Mouse (Mus musculus): ENCODE results near the gene Tcn2. TPM values are rescaled to one million over a fixed set of nuclear protein-coding genes. Genes with fewer than 3 reads are reported as not detected.

Tcn2 gene
- polyA plus RNA-seq, 1 experiment from 2014 or later = 233 TPM

DNA sequence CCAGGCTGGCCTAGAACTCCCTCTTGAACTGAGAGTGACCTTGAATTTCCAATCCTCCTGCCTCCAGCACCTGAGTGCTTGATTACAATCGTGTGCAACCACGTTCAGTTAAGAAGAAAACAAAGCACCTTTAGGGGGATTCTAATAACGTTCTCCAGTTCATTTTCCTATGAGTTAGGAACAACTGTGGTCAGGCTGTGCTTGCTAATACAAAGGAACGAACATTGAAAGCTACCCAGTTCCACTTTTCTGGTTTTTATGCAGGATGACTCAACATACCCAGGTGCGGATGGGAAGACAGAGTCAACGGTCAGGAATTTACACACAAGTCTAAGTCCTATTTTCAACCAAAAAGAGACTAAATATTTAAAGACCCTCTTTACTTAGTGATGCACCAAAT, 38.0 kb downstream of the Tcn2 start:
- WGBS = 80% methylated on average over 6 of the region's 6 CpGs

DNA sequence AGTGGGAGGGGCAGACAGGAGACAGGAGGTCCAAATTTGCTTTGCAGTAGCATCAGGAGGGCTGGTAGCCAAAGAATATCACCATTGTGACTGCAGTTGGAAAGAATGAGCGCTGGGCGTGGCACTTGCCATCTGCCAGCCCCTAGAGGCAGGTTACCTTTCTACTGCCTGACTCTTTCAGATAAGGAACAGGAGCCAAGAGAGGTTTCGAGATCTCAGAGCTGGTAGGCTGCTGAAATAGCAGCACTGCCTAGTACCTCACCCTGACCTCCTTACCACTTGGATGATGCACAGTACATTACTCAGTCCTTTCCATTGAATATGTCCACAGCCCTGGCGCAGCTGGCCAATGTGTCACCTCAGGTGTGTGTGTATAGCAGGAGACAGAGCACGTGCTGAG, 44.6 kb downstream of the Tcn2 start:
- H3K36me3 ChIP-seq (ENCODE audit: insufficient read depth, low read length) = no peaks in the 10 kb centered on the region
- no peak overlapping the region for H3K4me3 ChIP-seq (replicated peaks; ENCODE audit: low read depth, low read length)
- no peaks in the 10 kb centered on the region for H3K4me1 ChIP-seq (replicated peaks; ENCODE audit: insufficient read depth, low read length)
- no peak overlapping the region for H3K4me2 ChIP-seq (ENCODE audit: low read length)
- ATAC-seq (replicated peaks; ENCODE audit: low FRiP score, low read depth) (no peak), DNase-seq (ENCODE audit: low spot score) (no peak)
- H3K27me3 ChIP-seq (ENCODE audit: insufficient read depth, low read length) = no peaks in the 10 kb centered on the region
- H3K9ac ChIP-seq (ENCODE audit: low read depth, low read length) = no peak overlapping the region
- H3K9me3 ChIP-seq (replicated peaks; ENCODE audit: low read length) = no peaks in the 10 kb centered on the region
- H3K27ac ChIP-seq = no peak overlapping the region
- 88% methylated on average over 5 of the region's 5 CpGs for WGBS
- no peak for TF ChIP-seq CTCF (IDR thresholded peaks at IDR 0.05; ENCODE audit: low read depth)

More for the DNA sequence above, 38.0 kb downstream of the Tcn2 start:
- Histone ChIP-seq H3K9me3 (replicated peaks; ENCODE audit: low read length) (no peaks in the 10 kb centered on the region), H3K9ac (ENCODE audit: low read depth, low read length) (no peak overlapping the region), H3K4me3 (replicated peaks; ENCODE audit: low read depth, low read length) (no peak overlapping the region), H3K4me1 (replicated peaks; ENCODE audit: insufficient read depth, low read length) (no peaks in the 10 kb centered on the region), H3K4me2 (ENCODE audit: low read length) (peak overlapping the region; percentile 83; the same call in 1 of the 2 replicates), H3K27me3 (ENCODE audit: insufficient read depth, low read length) (no peaks in the 10 kb centered on the region), H3K36me3 (ENCODE audit: insufficient read depth, low read length) (0 out of 2 replicates have a peak, but pooled peaks cover 5% of the 10 kb centered on the region), H3K27ac (no peak overlapping the region)
- ATAC-seq (replicated peaks; ENCODE audit: low FRiP score, low read depth) (no peak), DNase-seq (ENCODE audit: low spot score) (no peak)
- no peak for TF ChIP-seq CTCF (IDR thresholded peaks at IDR 0.05; ENCODE audit: low read depth)

DNA sequence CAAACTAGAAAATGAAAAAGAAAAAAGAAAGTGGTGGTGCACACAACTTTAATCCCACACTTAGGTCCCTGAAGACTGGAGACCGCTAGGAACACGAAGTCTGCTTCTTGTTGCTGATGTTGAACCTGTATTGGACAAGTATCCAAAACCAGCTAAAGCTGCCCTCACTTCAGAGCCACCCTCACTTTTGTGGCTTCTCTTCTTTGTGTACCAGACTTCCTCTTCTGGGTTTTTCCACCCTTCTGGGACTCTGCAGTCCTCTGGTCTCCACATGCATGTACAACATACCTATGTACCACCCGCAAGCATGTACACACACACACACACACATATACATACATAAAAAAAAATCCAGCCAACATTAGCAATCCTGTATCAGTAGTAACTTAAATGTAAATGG, 48.2 kb downstream of the Tcn2 start:
- WGBS = 88% methylated on average over 3 of the region's 3 CpGs
- H3K4me1 ChIP-seq (replicated peaks; ENCODE audit: insufficient read depth, low read length) = no peaks in the 10 kb centered on the region
- TF ChIP-seq CTCF (IDR thresholded peaks at IDR 0.05; ENCODE audit: low read depth) = no peak
- no peaks in the 10 kb centered on the region for H3K27me3 ChIP-seq (ENCODE audit: insufficient read depth, low read length)
- H3K9ac ChIP-seq (ENCODE audit: low read depth, low read length) = no peak overlapping the region
- no peaks in the 10 kb centered on the region for H3K36me3 ChIP-seq (ENCODE audit: insufficient read depth, low read length)
- ATAC-seq (replicated peaks; ENCODE audit: low FRiP score, low read depth) (no peak), DNase-seq (ENCODE audit: low spot score) (no peak)
- no peaks in the 10 kb centered on the region for H3K9me3 ChIP-seq (replicated peaks; ENCODE audit: low read length)
- H3K27ac ChIP-seq = no peak overlapping the region
- H3K4me3 ChIP-seq (replicated peaks; ENCODE audit: low read depth, low read length) = no peak overlapping the region
- H3K4me2 ChIP-seq (ENCODE audit: low read length) = no peak overlapping the region

DNA sequence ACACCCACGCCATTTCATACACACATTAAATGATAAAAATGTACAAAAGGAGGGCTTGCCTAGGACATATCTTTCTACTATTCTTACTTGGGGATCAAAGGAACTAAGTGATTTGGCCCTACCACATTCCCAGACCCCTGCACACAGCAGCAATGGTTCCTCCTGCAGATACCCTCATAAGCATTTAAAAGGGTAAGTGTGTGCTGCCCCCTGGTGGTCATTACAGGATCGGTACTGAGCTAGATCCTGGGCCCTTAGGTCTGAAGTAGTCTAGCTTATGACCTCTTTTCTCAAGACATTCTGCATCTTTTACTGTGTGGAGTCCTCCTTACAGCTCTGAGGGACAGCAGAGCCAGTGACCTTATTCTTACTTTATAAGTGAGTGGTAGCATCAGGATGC, 52.1 kb downstream of the Tcn2 start:
- H3K4me1 ChIP-seq (replicated peaks; ENCODE audit: insufficient read depth, low read length) = no peaks in the 10 kb centered on the region
- ATAC-seq (replicated peaks; ENCODE audit: low FRiP score, low read depth) = 0 out of 2 replicates have a peak, but pooled peaks have one; percentile 43

DNA sequence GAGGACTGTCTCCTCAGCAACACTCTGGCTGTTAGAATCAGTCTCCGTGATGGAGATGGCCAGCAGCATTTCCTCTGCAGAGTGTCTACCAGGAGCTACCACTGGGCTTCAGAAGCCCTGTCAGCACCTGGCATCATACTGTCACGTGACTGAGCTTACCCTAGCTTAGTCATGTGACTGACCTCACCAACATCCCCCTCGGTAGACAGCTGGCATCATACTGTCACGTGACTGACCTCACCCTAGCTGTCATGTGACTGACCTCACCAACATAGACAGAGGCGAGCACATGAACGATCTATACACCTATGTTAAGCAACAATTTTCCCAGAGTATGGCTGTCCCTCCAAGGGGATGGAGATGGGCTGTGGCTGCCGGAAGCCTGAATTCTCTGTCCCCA, 53.3 kb downstream of the Tcn2 start:
- ATAC-seq (replicated peaks; ENCODE audit: low FRiP score, low read depth) = no peak
- Histone ChIP-seq H3K27ac (no peak overlapping the region), H3K4me1 (replicated peaks; ENCODE audit: insufficient read depth, low read length) (no peaks in the 10 kb centered on the region), H3K4me3 (replicated peaks; ENCODE audit: low read depth, low read length) (no peak overlapping the region), H3K36me3 (ENCODE audit: insufficient read depth, low read length) (no peaks in the 10 kb centered on the region), H3K9me3 (replicated peaks; ENCODE audit: low read length) (no peaks in the 10 kb centered on the region), H3K4me2 (ENCODE audit: low read length) (no peak overlapping the region), H3K27me3 (ENCODE audit: insufficient read depth, low read length) (no peaks in the 10 kb centered on the region), H3K9ac (ENCODE audit: low read depth, low read length) (no peak overlapping the region)
- no peak for DNase-seq (ENCODE audit: low spot score)
- 67% methylated on average over 7 of the region's 7 CpGs for WGBS
- no peak for TF ChIP-seq CTCF (IDR thresholded peaks at IDR 0.05; ENCODE audit: low read depth)

More for the DNA sequence above, 52.1 kb downstream of the Tcn2 start:
- 43% methylated on average over 2 of the region's 2 CpGs for WGBS
- Histone ChIP-seq H3K27me3 (ENCODE audit: insufficient read depth, low read length) (no peaks in the 10 kb centered on the region), H3K9ac (ENCODE audit: low read depth, low read length) (no peak overlapping the region), H3K9me3 (replicated peaks; ENCODE audit: low read length) (no peaks in the 10 kb centered on the region), H3K36me3 (ENCODE audit: insufficient read depth, low read length) (no peaks in the 10 kb centered on the region), H3K4me2 (ENCODE audit: low read length) (no peak overlapping the region), H3K27ac (no peak overlapping the region), H3K4me3 (replicated peaks; ENCODE audit: low read depth, low read length) (no peak overlapping the region)
- DNase-seq (ENCODE audit: low spot score) = peak; percentile 86
- TF ChIP-seq CTCF (IDR thresholded peaks at IDR 0.05; ENCODE audit: low read depth) = peak; percentile 89

DNA sequence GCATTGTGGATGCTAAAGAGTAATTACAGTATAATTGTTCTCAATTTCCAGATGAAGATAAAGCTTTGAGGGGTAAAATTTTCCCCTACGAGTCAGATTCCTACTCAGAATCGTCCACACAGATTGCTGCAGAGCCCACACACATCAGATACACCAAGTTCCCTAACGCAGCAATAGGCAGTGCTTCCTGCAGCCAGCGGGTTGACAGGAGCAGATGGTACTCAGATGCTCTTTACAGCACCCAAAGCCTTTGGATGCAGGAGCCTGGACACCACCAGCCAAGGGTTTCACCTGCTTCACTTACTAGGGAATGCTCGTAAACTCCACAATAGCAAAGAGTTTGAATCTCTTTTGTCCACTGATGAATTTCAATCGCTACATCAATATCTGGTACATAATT, 55.5 kb downstream of the Tcn2 start:
- H3K27ac ChIP-seq = no peak overlapping the region
- H3K4me3 ChIP-seq (replicated peaks; ENCODE audit: low read depth, low read length) = no peak overlapping the region
- no peak overlapping the region for H3K4me2 ChIP-seq (ENCODE audit: low read length)
- no peaks in the 10 kb centered on the region for H3K4me1 ChIP-seq (replicated peaks; ENCODE audit: insufficient read depth, low read length)
- H3K9ac ChIP-seq (ENCODE audit: low read depth, low read length) = no peak overlapping the region
- H3K27me3 ChIP-seq (ENCODE audit: insufficient read depth, low read length) = no peaks in the 10 kb centered on the region
- WGBS = 75% methylated on average over 6 of the region's 6 CpGs
- H3K9me3 ChIP-seq (replicated peaks; ENCODE audit: low read length) = no peaks in the 10 kb centered on the region
- ATAC-seq (replicated peaks; ENCODE audit: low FRiP score, low read depth) = no peak
- no peak for DNase-seq (ENCODE audit: low spot score)
- TF ChIP-seq CTCF (IDR thresholded peaks at IDR 0.05; ENCODE audit: low read depth) = no peak
- no peaks in the 10 kb centered on the region for H3K36me3 ChIP-seq (ENCODE audit: insufficient read depth, low read length)

Other genes with a start within 250 kb of the Tcn2 start
- 1.3 and 1.9 TPM in 2 replicates for gene Osbp2, start 68.3 kb downstream of the Tcn2 start, polyA plus RNA-seq (2015; fragmentation: Nextera tagmentation; extraction: Ambion mirVana)
- 0.42 and 0.45 TPM in 2 replicates for gene 4921536K21Rik, start 37.1 kb downstream of the Tcn2 start, polyA plus RNA-seq (2015; fragmentation: Nextera tagmentation; extraction: Ambion mirVana)
- 10.1 and 10.7 TPM in 2 replicates for gene Dusp18, start 36.9 kb downstream of the Tcn2 start, polyA plus RNA-seq (2015; fragmentation: Nextera tagmentation; extraction: Ambion mirVana)
- 6.6 and 6.9 TPM in 2 replicates for gene Slc35e4, start 17.5 kb downstream of the Tcn2 start, polyA plus RNA-seq (2015; fragmentation: Nextera tagmentation; extraction: Ambion mirVana)
- 55.0 and 61.7 TPM in 2 replicates for gene Pes1, start 31.8 kb upstream of the Tcn2 start, polyA plus RNA-seq (2015; fragmentation: Nextera tagmentation; extraction: Ambion mirVana)
- gene 4930556J24Rik, start 44.6 kb upstream of the Tcn2 start, polyA plus RNA-seq (2015; fragmentation: Nextera tagmentation; extraction: Ambion mirVana) = 0.61 and 1.2 TPM in 2 replicates
- 26.2 and 30.3 TPM in 2 replicates for gene Gal3st1, start 51.5 kb upstream of the Tcn2 start, polyA plus RNA-seq (2015; fragmentation: Nextera tagmentation; extraction: Ambion mirVana)
- gene Sec14l4, start 99.3 kb upstream of the Tcn2 start, polyA plus RNA-seq (2015; fragmentation: Nextera tagmentation; extraction: Ambion mirVana) = not detected in 2 replicates
- not detected in 2 replicates for gene Sec14l3, start 132.7 kb upstream of the Tcn2 start, polyA plus RNA-seq (2015; fragmentation: Nextera tagmentation; extraction: Ambion mirVana)
- 18.6 and 19.9 TPM in 2 replicates for gene Mtfp1, start 163.3 kb upstream of the Tcn2 start, polyA plus RNA-seq (2015; fragmentation: Nextera tagmentation; extraction: Ambion mirVana)
- gene Sec14l2, start 191.3 kb upstream of the Tcn2 start, polyA plus RNA-seq (2015; fragmentation: Nextera tagmentation; extraction: Ambion mirVana) = 1.3 and 1.4 TPM in 2 replicates
- gene Rnf215, start 203.0 kb upstream of the Tcn2 start, polyA plus RNA-seq (2015; fragmentation: Nextera tagmentation; extraction: Ambion mirVana) = 29.8 and 30.9 TPM in 2 replicates
- gene Ccdc157, start 228.1 kb upstream of the Tcn2 start, polyA plus RNA-seq (2015; fragmentation: Nextera tagmentation; extraction: Ambion mirVana) = 5.9 and 6.0 TPM in 2 replicates
- 31.2 and 31.3 TPM in 2 replicates for gene Sf3a1, start 228.2 kb upstream of the Tcn2 start, polyA plus RNA-seq (2015; fragmentation: Nextera tagmentation; extraction: Ambion mirVana)

Measured in kidney, postnatal 0 days (tissue).